Mouse (Mus musculus) c-Kit-positive CD71-negative TER-119-negative erythroid progenitor cells, embryonic 14.5 days (primary cell): ENCODE data around the gene Gm20518.

Experiments used
- DNase-seq: peaks from one replicate; pipeline ENCODE4 v3.0.0-alpha.2; 2013; ENCODE audit warnings: low read depth

The Gm20518 gene

GRCm38 (mm10) chr16:17842437-17842836 is 49.0 kb downstream of the Gm20518 start:
- no peak for DNase-seq

GRCm38 (mm10) chr16:17839976-17840375 is 51.5 kb downstream of the Gm20518 start:
- DNase-seq: no peak

- no peak for DNase-seq
Measured at GRCm38 (mm10) chr16:17838051-17838450, 53.4 kb downstream of the Gm20518 start, which contains the start of gene Car15. Gene Car15, minus strand, starts transcription at chr16:17838364.

DNA sequence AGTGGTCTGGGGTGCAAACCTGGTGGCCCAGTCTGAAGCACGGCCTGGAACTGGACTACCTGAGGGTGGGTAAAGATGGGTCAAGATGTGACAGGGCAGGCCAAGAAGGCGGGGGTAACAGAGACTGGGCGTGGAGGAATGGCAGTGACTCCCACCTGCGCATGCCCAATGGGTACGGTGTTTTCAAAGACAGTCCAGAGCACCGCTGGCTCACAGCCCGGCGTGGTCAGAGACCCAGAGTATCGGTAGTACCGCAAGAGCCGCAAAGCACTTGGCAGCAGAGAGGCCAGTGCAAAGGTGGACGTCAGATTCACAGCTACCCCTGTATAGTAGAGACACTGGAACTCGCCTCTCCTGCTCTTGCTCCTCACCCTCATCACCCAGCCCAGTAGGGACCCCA is 56.0 kb downstream of the Gm20518 start:
- DNase-seq: no peak

GRCm38 (mm10) chr16:17834543-17834942 is 56.9 kb downstream of the Gm20518 start:
- DNase-seq: no peak

DNA sequence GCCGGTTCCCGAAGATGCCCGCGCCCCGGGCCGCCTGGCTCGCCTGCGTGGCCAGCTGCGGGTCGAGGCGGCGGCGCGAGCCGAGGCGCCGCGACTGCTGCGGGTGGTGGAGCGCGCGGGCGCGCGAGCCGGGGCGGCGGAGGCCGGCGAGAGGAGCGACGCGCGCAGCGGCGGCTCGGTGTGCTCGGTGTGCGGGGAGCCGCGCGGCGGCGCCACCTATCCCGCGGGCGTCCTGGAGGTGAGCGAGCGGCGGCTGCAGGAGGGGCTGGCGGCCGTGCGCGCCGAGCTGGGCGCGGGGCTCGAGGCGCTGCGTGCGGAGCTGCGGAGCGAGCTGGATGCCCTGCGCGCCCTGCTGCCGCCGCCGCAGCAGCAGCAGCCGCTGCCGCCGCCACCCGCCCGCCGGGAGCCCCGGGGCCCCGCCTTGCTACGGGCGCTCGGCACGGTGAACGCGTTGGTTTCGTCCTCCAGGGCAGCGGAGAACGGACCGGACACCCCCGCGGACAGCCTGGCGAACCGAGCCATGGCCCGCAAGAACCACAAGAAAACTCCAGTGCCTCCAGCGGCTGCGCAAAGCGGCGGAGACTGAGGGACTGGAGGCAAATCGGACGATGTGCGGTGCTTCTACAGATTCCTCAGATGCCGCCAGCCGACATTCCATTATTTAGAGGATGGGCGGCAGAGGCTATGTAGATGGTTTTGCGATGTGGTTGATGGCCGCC is 57.6 kb downstream of the Gm20518 start:
- no peak for DNase-seq

GRCm38 (mm10) chr16:17833321-17833680 is 58.2 kb downstream of the Gm20518 start:
- DNase-seq: no peak

- no peak for DNase-seq
Measured at GRCm38 (mm10) chr16:17832821-17833220, 58.6 kb downstream of the Gm20518 start, which contains the start of gene B830017H08Rik. Gene B830017H08Rik, plus strand, starts transcription at chr16:17833121.

DNA sequence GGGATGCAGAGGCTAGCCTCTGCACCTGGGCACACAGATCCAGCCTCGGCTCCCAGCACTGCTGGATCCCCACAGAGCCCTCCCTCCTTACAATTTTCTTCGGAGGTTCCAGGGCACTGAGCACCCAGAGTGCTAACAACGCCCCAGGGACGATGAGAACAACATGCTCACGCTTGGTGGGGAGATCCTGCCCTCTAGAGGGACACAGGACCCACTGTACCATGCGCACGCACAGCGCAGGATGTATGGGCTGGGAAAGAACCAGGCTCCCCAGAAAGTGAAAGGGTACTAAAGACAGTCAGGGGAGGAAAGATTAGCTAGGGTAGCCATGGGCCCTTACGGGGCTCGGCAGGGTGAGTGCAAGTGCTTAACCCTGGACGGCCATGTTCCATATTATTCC is 59.7 kb downstream of the Gm20518 start:
- DNase-seq: no peak

- no peak for DNase-seq
Measured at GRCm38 (mm10) chr16:17830385-17831178, 60.9 kb downstream of the Gm20518 start.

DNA sequence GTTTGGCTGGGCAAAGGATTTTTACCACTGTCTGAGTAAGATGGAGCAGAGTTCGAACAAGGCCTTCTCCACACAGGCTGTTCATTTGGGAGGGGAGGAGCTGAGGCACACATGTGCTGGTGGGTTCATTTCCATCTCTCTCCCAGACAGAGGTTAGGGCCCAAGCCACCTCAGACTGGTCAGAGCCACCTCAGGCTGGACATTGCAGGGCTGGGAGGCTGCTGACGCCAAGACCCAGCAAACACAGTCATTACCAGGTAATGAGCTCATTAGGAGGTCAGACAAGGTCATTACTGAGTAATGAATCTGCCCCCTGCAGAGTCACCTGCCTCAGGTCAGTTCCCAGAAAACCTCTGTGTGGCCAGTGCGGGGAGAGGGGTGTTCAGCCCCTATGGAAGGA is 62.6 kb downstream of the Gm20518 start:
- no peak for DNase-seq

GRCm38 (mm10) chr16:17828229-17828628 is 63.2 kb downstream of the Gm20518 start:
- no peak for DNase-seq

GRCm38 (mm10) chr16:17826500-17826899 is 65.0 kb downstream of the Gm20518 start:
- DNase-seq: no peak

DNA sequence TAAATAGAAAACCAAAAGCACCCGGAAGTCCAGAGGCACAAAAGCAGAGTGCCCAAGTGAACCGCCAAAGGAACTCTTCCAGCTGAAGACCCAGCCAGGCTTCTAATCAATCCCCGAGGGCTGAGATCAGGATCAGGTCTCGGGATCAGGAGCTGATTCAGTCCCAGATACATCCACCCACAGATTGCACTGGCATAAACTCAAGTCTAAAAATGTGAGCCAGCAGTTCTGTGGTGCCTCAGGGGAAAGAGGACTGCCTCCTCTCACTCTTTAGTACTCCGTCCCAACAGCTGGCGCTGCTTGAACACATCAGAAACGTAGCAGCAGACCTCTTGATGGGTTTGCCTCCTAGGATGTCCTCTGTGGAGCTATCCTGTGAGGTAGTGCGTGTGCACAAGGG is 74.9 kb downstream of the Gm20518 start:
- no peak for DNase-seq

- peak; percentile 73 for DNase-seq
Measured at GRCm38 (mm10) chr16:17815411-17816402, 75.8 kb downstream of the Gm20518 start.

DNA sequence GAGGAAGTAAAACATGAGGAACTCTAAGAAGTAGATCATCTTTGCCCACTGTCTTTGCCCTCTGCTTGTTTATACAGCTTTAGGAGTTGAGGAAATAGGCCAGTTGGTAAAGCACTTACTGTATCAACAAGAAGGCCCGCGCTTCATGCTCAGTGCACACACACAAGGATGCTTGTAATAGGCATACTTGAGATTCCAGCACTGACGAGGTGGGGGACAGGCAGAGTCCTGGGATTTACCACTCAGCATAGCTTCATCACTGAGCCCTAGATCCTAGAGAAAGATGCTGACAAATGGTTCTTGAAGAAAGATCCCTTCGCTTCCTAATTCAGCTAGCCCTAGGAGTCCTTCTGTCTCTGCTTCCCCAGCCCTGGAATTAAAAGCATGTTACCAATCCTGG is 78.3 kb downstream of the Gm20518 start:
- DNase-seq: no peak

DNA sequence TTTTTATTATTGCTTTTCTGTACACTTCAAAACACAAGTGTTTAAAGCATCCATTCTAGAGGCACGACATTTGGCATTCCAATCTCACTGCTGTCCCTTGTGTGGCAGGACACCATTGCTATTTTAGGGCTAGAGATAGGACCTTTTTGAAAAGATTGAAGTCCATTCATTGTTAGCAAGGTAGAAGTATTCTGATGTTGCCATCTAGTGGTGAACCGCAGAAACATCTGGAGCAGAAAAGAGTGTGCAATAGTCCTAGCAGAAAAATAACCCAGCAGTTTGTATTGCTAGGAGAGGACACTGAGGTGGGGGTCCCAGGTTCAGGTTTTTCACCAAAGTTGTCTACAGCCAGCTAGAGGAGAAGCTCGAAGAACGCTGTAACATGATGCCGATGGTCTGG is 79.4 kb downstream of the Gm20518 start:
- DNase-seq: no peak

DNA sequence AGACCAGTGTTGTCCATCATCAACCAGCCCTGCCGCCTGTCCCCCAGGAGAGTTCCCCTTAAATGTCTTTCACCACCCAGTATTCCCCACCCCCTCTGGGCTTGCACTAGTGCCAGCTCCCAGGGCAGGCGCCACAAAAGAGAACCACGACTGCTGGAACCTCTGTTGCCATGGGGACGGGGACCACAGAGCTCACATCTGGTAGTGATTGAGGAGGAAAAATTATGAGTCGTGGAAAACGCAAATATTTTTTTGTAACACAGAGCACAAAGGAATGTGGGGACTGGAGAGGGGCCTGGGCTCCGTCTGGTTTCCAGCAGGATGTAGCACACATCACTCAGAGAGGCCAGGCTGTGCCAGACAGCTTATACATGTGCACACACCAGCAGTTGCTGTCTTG is 81.8 kb downstream of the Gm20518 start:
- no peak for DNase-seq

DNA sequence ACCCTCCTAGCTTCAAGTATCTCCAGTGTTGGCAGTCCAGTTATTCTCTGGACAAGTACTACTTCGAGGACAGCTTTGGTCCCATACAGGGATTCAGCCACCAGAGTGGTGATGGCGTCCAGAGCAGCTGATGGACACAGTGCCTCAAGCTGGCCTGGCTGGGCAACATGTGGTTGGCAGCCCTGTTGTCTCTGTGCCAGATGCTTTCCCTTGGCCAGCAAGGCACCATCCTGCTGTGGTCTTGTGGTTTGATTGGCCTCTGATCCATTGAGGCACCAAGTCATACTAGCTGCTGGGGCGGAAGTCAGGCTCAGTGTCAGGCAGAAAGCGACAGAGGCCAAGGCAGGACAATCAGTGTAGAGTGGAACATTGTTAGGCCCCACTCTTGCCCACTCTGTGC is 82.3 kb downstream of the Gm20518 start:
- no peak for DNase-seq

GRCm38 (mm10) chr16:17807192-17808009 is 84.1 kb downstream of the Gm20518 start:
- peak; percentile 78 for DNase-seq

GRCm38 (mm10) chr16:17806581-17807191 is 84.8 kb downstream of the Gm20518 start:
- no peak for DNase-seq
